ENCODE assay signal across 12 mouse cellular contexts in the genomic region with DNA sequence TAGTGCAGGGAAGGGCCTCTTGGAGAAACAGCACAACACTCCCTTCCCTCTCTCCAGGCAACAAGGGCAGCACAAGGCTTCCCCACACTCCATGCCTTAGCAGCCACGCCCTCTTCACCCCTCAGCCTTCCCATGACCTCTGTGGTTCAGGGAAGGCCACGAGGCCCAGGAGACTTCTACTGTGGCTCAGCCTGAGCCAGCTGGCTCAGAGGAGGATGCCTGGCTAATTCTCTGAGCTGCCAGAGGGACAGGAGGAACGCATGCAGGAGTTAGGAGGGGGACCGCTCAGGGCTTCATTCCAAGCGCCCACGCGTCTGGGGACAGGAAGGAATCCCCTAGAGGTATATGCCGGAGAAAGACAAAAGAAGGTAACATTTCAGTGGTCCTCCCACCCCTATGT. TPM values are rescaled to one million over a fixed set of nuclear protein-coding genes. Genes with fewer than 3 reads are reported as not detected.
DNase-seq lines count a peak whose midpoint lies in the region; ATAC-seq lines count a peak whose summit lies in the region.
"Had no signal": no experiment of that assay in that cellular context is flagged by ENCODE, and none has a peak within 500 bp of the region (broad histone marks: within the 10 kb centered on the region; RNA-seq: fewer than 3 reads in every experiment).

No protein-coding gene starts in this region.

- intact Hi-C loops in heart, postnatal 36 days (cut with DNase I) = loop anchor here (2.0 to 10.0 kb wide), 2 partner anchors 17 to 467 kb away; a partner anchor contains a TSS

- H3K27ac ChIP-seq in heart, embryonic 13.5 days (replicated peaks) = no peak overlapping the region
- H3K27ac ChIP-seq in neural tube, embryonic 14.5 days (ENCODE audit: low read depth, low read length) = no peak overlapping the region
- H3K27ac ChIP-seq: embryonic facial prominence, embryonic 15.5 days; kidney, embryonic 15.5 days had no signal

- H3K4me1 ChIP-seq in heart, embryonic 13.5 days = peaks cover 77% of the 10 kb centered on the region
- H3K4me1 ChIP-seq in neural tube, embryonic 14.5 days (ENCODE audit: control insufficient read depth, insufficient read depth, low read length) = 0 out of 2 replicates have a peak, but pooled peaks cover 3% of the 10 kb centered on the region

- H3K4me3 ChIP-seq in heart, embryonic 13.5 days = no peak overlapping the region
- no peak overlapping the region for H3K4me3 ChIP-seq in neural tube, embryonic 14.5 days (ENCODE audit: low read depth, low read length)
- H3K4me3 ChIP-seq: embryonic facial prominence, embryonic 15.5 days; kidney, embryonic 15.5 days had no signal

- H3K9me3 ChIP-seq in heart, embryonic 13.5 days = no peaks in the 10 kb centered on the region
- H3K9me3 ChIP-seq in neural tube, embryonic 14.5 days (ENCODE audit: control insufficient read depth, low read length) = no peaks in the 10 kb centered on the region
- H3K9me3 ChIP-seq: embryonic facial prominence, embryonic 15.5 days; kidney, embryonic 15.5 days had no signal

- no peak overlapping the region for H3K4me2 ChIP-seq in heart, embryonic 13.5 days
- no peak overlapping the region for H3K4me2 ChIP-seq in neural tube, embryonic 14.5 days (ENCODE audit: low read depth, low read length)
- H3K4me2 ChIP-seq: embryonic facial prominence, embryonic 15.5 days; kidney, embryonic 15.5 days had no signal

- ATAC-seq in heart, embryonic 13.5 days (ENCODE audit: extremely low read depth, insufficient number of reproducible peaks, low FRiP score, low TSS enrichment) = no peak
- no peak for ATAC-seq in neural tube, embryonic 14.5 days (ENCODE audit: low read depth)
- ATAC-seq in megakaryocyte progenitor cell, adult 5-6 weeks (replicated peaks; ENCODE audit: poor library complexity) = no peak
- ATAC-seq: liver, postnatal 0 days had no signal

- no peaks in the 10 kb centered on the region for H3K36me3 ChIP-seq in heart, embryonic 13.5 days
- no peaks in the 10 kb centered on the region for H3K36me3 ChIP-seq in neural tube, embryonic 14.5 days (ENCODE audit: control insufficient read depth, insufficient read depth, low read length)
- H3K36me3 ChIP-seq: embryonic facial prominence, embryonic 15.5 days; kidney, embryonic 15.5 days had no signal

- peak; percentile 53 for DNase-seq in embryo, embryonic 10 days (ENCODE audit: low spot score)
- DNase-seq in embryo, embryonic 9.5 days (ENCODE audit: extremely low spot score) = no peak
- no peak for DNase-seq in heart, postnatal 36 days
- no peak for DNase-seq in neural tube, embryonic 10.5 days (ENCODE audit: extremely low spot score, low spot score)
- DNase-seq in skeletal muscle tissue, adult 2 months (ENCODE audit: low read depth, low spot score) = peak; percentile 28
- DNase-seq: cerebellum, adult 9-10 months; liver, postnatal 0 days had no signal

- WGBS in heart, embryonic 13.5 days = 58% methylated on average over 8 of the region's 8 CpGs
- WGBS in neural tube, embryonic 14.5 days = 48% methylated on average over 8 of the region's 8 CpGs

- peaks cover 23% of the 10 kb centered on the region for H3K27me3 ChIP-seq in heart, embryonic 13.5 days (replicated peaks)
- H3K27me3 ChIP-seq in neural tube, embryonic 14.5 days (ENCODE audit: control insufficient read depth, insufficient read depth, low read length) = peaks cover 11% of the 10 kb centered on the region

- peak overlapping the region; percentile 7; the same call in 1 of the 2 replicates for H3K9ac ChIP-seq in heart, embryonic 13.5 days
- 0 out of 2 replicates have a peak overlapping the region, but pooled peaks have one; percentile 4 for H3K9ac ChIP-seq in neural tube, embryonic 14.5 days (replicated peaks; ENCODE audit: low read depth, low read length)
- H3K9ac ChIP-seq: embryonic facial prominence, embryonic 15.5 days; kidney, embryonic 15.5 days; liver, postnatal 0 days had no signal

RNA-seq across cellular contexts. Expression of a gene that starts 17.1 kb away (rescaled TPM):
- 7.4 and 7.8 TPM in 2 replicates for polyA plus RNA-seq in heart, embryonic 13.5 days (2015; fragmentation: Nextera tagmentation; extraction: Ambion mirVana)
- total RNA-seq in heart, postnatal 36 days (2021) = 100 to 1,000 TPM; 127 to 161 TPM
- 0.27 and 0.28 TPM in 2 replicates for polyA plus RNA-seq in neural tube, embryonic 14.5 days (2014; fragmentation: Nextera tagmentation; extraction: Ambion mirVana)
- not detected in 2 replicates for total RNA-seq in megakaryocyte progenitor cell, adult 5-6 weeks (2015)
- not detected in 2 replicates for total RNA-seq in megakaryocyte progenitor cell, adult 5-6 weeks (2017)

Comparison
In these comparisons a context has a peak if more than half of its experiments do, and no peak if none do; other contexts are left out.
1. DNase-seq: peak in embryo, embryonic 10 days (single experiment) and skeletal muscle tissue, adult 2 months (single experiment); none in embryo, embryonic 9.5 days (single experiment), heart, postnatal 36 days (0 of 2) and neural tube, embryonic 10.5 days (single experiment).
2. RNA of a gene that starts 17.1 kb away (total RNA-seq): 127 to 161 TPM in heart, postnatal 36 days; not detected in megakaryocyte progenitor cell, adult 5-6 weeks; every median in the first group is over 100 times any median in the second.